Mouse (Mus musculus) liver, adult 2 months (tissue): ENCODE results near the gene Gpr182.

Experiments used
- CTCF ChIP-seq: fragments of 200-500 bp; IDR thresholded peaks from 2 replicates; pipeline ENCODE4 v1.5.1; 2011; ENCODE audit warnings: low read depth, low read length, control low read depth
- POLR2A ChIP-seq: fragments of 200-500 bp; IDR thresholded peaks from 2 replicates; pipeline ENCODE4 v1.6.1; 2011; ENCODE audit warnings: low read length, control low read depth; ENCODE audit not compliant: insufficient read depth; ENCODE audit errors: extremely low read depth

DNA sequence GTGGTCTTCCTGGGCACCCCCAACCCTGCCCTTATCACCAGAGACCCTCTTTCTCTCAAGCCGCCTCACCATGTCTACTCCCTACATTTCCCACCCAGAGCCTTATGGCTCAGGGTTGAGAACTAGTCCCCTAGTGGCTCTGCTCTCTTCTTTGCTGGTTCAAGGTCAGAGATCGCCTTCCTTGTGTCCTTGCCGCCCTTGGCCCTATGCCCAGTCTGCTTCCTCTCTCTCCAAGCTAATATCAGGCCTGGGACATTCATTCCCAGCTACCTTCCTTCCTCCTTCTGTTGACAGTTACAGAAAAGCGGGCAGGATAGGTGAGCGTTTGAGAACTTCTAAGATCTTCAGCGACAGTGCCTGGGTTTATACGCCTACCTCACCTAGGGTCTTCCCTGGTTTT, 43.8 kb downstream of the Gpr182 start:
- no peak for TF ChIP-seq CTCF
- no peak for TF ChIP-seq POLR2A
